Mouse (Mus musculus): Measurements from ENCODE around the gene Slc26a1. TPM values are rescaled to one million over a fixed set of nuclear protein-coding genes. Genes with fewer than 3 reads are reported as not detected.

Slc26a1 gene
- total and polyA plus RNA-seq, 3 experiments: 29.6 to 31.2 TPM; not detected in 1

- Histone ChIP-seq H3K36me3 (ENCODE audit: control insufficient read depth in 1 of 2, insufficient read depth in 2 of 2, low read length in 2 of 2) (peaks cover 0 to 10% of the 10 kb centered on the region in 2 experiments; a peak in 2 of 4 replicates), H3K79me2 (ENCODE audit: control insufficient read depth, insufficient read depth, low read length, poor library complexity) (peaks cover 13% of the 10 kb centered on the region), H3K9ac (ENCODE audit: control insufficient read depth, low read depth, low read length, poor library complexity, severe bottlenecking) (no peak overlapping the region), H3K27ac (ENCODE audit: control insufficient read depth, low read depth, low read length) (no peak overlapping the region), H3K27me3 (ENCODE audit: control insufficient read depth in 1 of 2, insufficient read depth in 2 of 2, low read length in 2 of 2) (no peaks in the 10 kb centered on the region), H3K4me1 (ENCODE audit: control insufficient read depth in 1 of 2, insufficient read depth in 2 of 2, low read length in 2 of 2) (peaks cover 13 to 24% of the 10 kb centered on the region in 2 experiments), H3K4me3 (ENCODE audit: control insufficient read depth in 1 of 2, insufficient read depth in 1 of 2, low read depth in 2 of 2, low read length in 2 of 2) (no peak overlapping the region), H3K9me3 (replicated peaks; ENCODE audit: insufficient read depth, low read length) (no peaks in the 10 kb centered on the region)
- no peak for DNase-seq (ENCODE audit: low read depth, low spot score)
- TF ChIP-seq TBP (IDR thresholded peaks at IDR 0.05; ENCODE audit: low read depth, low read length): no peak
- TF ChIP-seq EP300 (IDR thresholded peaks at IDR 0.05; ENCODE audit: low read depth in 1 of 2, low read length in 2 of 2): no peak
- no peak for TF ChIP-seq RCOR1 (IDR thresholded peaks at IDR 0.05; ENCODE audit: low read depth, low read length)
- no peak for TF ChIP-seq ZC3H11A (IDR thresholded peaks at IDR 0.05; ENCODE audit: low read depth, low read length)
- TF ChIP-seq POLR2AphosphoS5 (IDR thresholded peaks at IDR 0.05; ENCODE audit: borderline replicate concordance, low read depth, low read length): no peak
- no peak for TF ChIP-seq GABPA (IDR thresholded peaks at IDR 0.05; ENCODE audit: low read depth, low read length)
- TF ChIP-seq MYC (IDR thresholded peaks at IDR 0.05; ENCODE audit: low read depth, low read length): no peak
Measured at GRCm38 (mm10) chr5:108662772-108663171, 12.6 kb downstream of the Slc26a1 start.

- Histone ChIP-seq H3K79me2 (ENCODE audit: control insufficient read depth, insufficient read depth, low read length, poor library complexity) (peaks cover 13% of the 10 kb centered on the region), H3K27ac (ENCODE audit: control insufficient read depth, low read depth, low read length) (no peak overlapping the region), H3K9me3 (replicated peaks; ENCODE audit: insufficient read depth, low read length) (no peaks in the 10 kb centered on the region), H3K27me3 (ENCODE audit: control insufficient read depth in 1 of 2, insufficient read depth in 2 of 2, low read length in 2 of 2) (no peaks in the 10 kb centered on the region), H3K9ac (ENCODE audit: control insufficient read depth, low read depth, low read length, poor library complexity, severe bottlenecking) (peak overlapping the region; percentile 92), H3K36me3 (ENCODE audit: control insufficient read depth in 1 of 2, insufficient read depth in 2 of 2, low read length in 2 of 2) (peaks cover 0 to 2% of the 10 kb centered on the region in 2 experiments; a peak in 2 of 4 replicates), H3K4me3 (ENCODE audit: control insufficient read depth in 1 of 2, insufficient read depth in 1 of 2, low read depth in 2 of 2, low read length in 2 of 2) (peak overlapping the region; percentile 92 to 95), H3K4me1 (ENCODE audit: control insufficient read depth in 1 of 2, insufficient read depth in 2 of 2, low read length in 2 of 2) (peaks cover 4 to 14% of the 10 kb centered on the region in 2 experiments)
- DNase-seq (ENCODE audit: low read depth, low spot score): peak; percentile 91
- TF ChIP-seq ZC3H11A (IDR thresholded peaks at IDR 0.05; ENCODE audit: low read depth, low read length) (no peak), ELF1 (IDR thresholded peaks at IDR 0.05; ENCODE audit: low read depth, low read length) (peak; percentile 57), CHD1 (IDR thresholded peaks at IDR 0.05; ENCODE audit: low read depth, low read length) (no peak), ZMIZ1 (IDR thresholded peaks at IDR 0.05; ENCODE audit: low read depth, low read length) (peak; percentile 71), MAZ (IDR thresholded peaks at IDR 0.05; ENCODE audit: low read depth, low read length) (no peak), MXI1 (IDR thresholded peaks at IDR 0.05; ENCODE audit: low read depth, low read length) (no peak; the same call in 1 of the 2 replicates), HCFC1 (IDR thresholded peaks at IDR 0.05; ENCODE audit: low read depth, low read length) (peak; percentile 58; the same call in 1 of the 2 replicates), MAX (IDR thresholded peaks at IDR 0.05; ENCODE audit: low read length) (0 out of 2 replicates have a peak, but pooled peaks have one; percentile 16), POLR2AphosphoS2 (IDR thresholded peaks at IDR 0.05; ENCODE audit: low read length) (peak; percentile 69; the same call in 1 of the 2 replicates), ZKSCAN1 (IDR thresholded peaks at IDR 0.05; ENCODE audit: low read depth, low read length) (0 out of 2 replicates have a peak, but pooled peaks have one; percentile 28), TBP (IDR thresholded peaks at IDR 0.05; ENCODE audit: low read depth, low read length) (0 out of 2 replicates have a peak, but pooled peaks have one; percentile 45), E2F4 (IDR thresholded peaks at IDR 0.05; ENCODE audit: borderline replicate concordance, low read depth, low read length) (no peak), USF2 (IDR thresholded peaks at IDR 0.05; ENCODE audit: borderline replicate concordance in 1 of 2, insufficient read depth in 1 of 2, low read depth in 1 of 2, low read length in 2 of 2) (no peak), BHLHE40 (IDR thresholded peaks at IDR 0.05; ENCODE audit: borderline replicate concordance, low read depth, low read length) (no peak), GATA1 (IDR thresholded peaks at IDR 0.05; ENCODE audit: low read depth, low read length) (no peak), SIN3A (IDR thresholded peaks at IDR 0.05; ENCODE audit: low read length) (peak; percentile 71; the same call in 1 of the 2 replicates), TAL1 (IDR thresholded peaks at IDR 0.05; ENCODE audit: low read length) (no peak), RAD21 (IDR thresholded peaks at IDR 0.05; ENCODE audit: low read depth, low read length) (no peak), TCF12 (IDR thresholded peaks at IDR 0.05; ENCODE audit: low read depth, low read length) (peak; percentile 58), USF1 (IDR thresholded peaks at IDR 0.05; ENCODE audit: low read depth, low read length) (peak; percentile 76), NELFE (IDR thresholded peaks at IDR 0.05; ENCODE audit: low read depth, low read length) (peak; percentile 81), MAFK (IDR thresholded peaks at IDR 0.05; ENCODE audit: borderline replicate concordance, low read depth, low read length) (no peak), EP300 (IDR thresholded peaks at IDR 0.05; ENCODE audit: low read depth in 1 of 2, low read length in 2 of 2) (no peak), MEF2A (IDR thresholded peaks at IDR 0.05; ENCODE audit: extremely low read depth, insufficient replicate concordance, low read depth, low read length, poor library complexity, severe bottlenecking) (no peak), ZNF384 (IDR thresholded peaks at IDR 0.05; ENCODE audit: low read depth, low read length) (no peak), POLR2AphosphoS5 (IDR thresholded peaks at IDR 0.05; ENCODE audit: borderline replicate concordance, low read depth, low read length) (no peak)
Measured at GRCm38 (mm10) chr5:108660632-108661268, 14.6 kb downstream of the Slc26a1 start.
